Mouse (Mus musculus) megakaryocyte-erythroid progenitor cell, adult 5-6 weeks (primary cell): ENCODE measurements around the gene Ampd2. TPM values are rescaled to one million over a fixed set of nuclear protein-coding genes. Genes with fewer than 3 reads are reported as not detected.

Experiments
- ATAC-seq: replicated peaks from 2 replicates; pipeline ENCODE4 v1.8.0; 2016; ENCODE audit warnings: mild to moderate bottlenecking, inconsistent platforms; ENCODE audit not compliant: severe bottlenecking, poor library complexity, low FRiP score, low TSS enrichment
- total RNA-seq, 2 experiments: library from RNA; stranded (forward) in 1 of 2; stranded (reverse) in 1 of 2; fragments of 200-1000, 215-1000 nt in 1 of 2; fragments of >200 nt in 1 of 2; fragmentation: Nextera tagmentation in 1 of 2; gene quantifications; 2 replicates each; pipeline ENCODE4 v1.2.3; 2014 to 2017

The Ampd2 gene
- total RNA-seq, 2 experiments from 2014 or later = 41.6 to 56.9 TPM

GRCm38 (mm10) chr3:108097656-108098055, 11.2 kb upstream of the Ampd2 start:
- no peak for ATAC-seq

GRCm38 (mm10) chr3:108096726-108097125, 10.3 kb upstream of the Ampd2 start:
- peak; percentile 90 for ATAC-seq

- no peak for ATAC-seq
Observed at GRCm38 (mm10) chr3:108096226-108096625, 9.8 kb upstream of the Ampd2 start.

GRCm38 (mm10) chr3:108094976-108095760, 8.7 kb upstream of the Ampd2 start:
- no peak for ATAC-seq

GRCm38 (mm10) chr3:108094146-108094545, 7.7 kb upstream of the Ampd2 start:
- ATAC-seq = no peak

GRCm38 (mm10) chr3:108093306-108093705, 6.9 kb upstream of the Ampd2 start:
- ATAC-seq = no peak

- ATAC-seq = no peak
Observed at GRCm38 (mm10) chr3:108092536-108093115, 6.2 kb upstream of the Ampd2 start, which contains the start of gene Gnat2. Gnat2 (plus strand) TSS chr3:108092789.

- no peak for ATAC-seq
Observed at GRCm38 (mm10) chr3:108092030-108092429, 5.6 kb upstream of the Ampd2 start.

GRCm38 (mm10) chr3:108090561-108090960, 4.1 kb upstream of the Ampd2 start:
- ATAC-seq = no peak

GRCm38 (mm10) chr3:108089916-108090315, 3.5 kb upstream of the Ampd2 start:
- ATAC-seq = no peak

- no peak for ATAC-seq
Observed at GRCm38 (mm10) chr3:108088842-108089380, 2.5 kb upstream of the Ampd2 start.

GRCm38 (mm10) chr3:108087329-108087728, 878 bp upstream of the Ampd2 start:
- ATAC-seq = no peak

GRCm38 (mm10) chr3:108085721-108086469, 556 bp downstream of the Ampd2 start:
- ATAC-seq = peak; percentile 11

- ATAC-seq = peak; percentile 75
Observed at GRCm38 (mm10) chr3:108085281-108085720, 1.1 kb downstream of the Ampd2 start.

- peak; percentile 25 for ATAC-seq
Observed at GRCm38 (mm10) chr3:108084767-108085270, 1.6 kb downstream of the Ampd2 start.

GRCm38 (mm10) chr3:108083904-108084407, 2.5 kb downstream of the Ampd2 start:
- ATAC-seq = no peak

GRCm38 (mm10) chr3:108083161-108083560, 3.3 kb downstream of the Ampd2 start:
- ATAC-seq = no peak

GRCm38 (mm10) chr3:108082251-108082875, 4.1 kb downstream of the Ampd2 start:
- no peak for ATAC-seq

GRCm38 (mm10) chr3:108081681-108082080, 4.8 kb downstream of the Ampd2 start:
- ATAC-seq = no peak
